Comparison of ENCODE assay signal across 8 mouse cellular contexts in the genomic region with DNA sequence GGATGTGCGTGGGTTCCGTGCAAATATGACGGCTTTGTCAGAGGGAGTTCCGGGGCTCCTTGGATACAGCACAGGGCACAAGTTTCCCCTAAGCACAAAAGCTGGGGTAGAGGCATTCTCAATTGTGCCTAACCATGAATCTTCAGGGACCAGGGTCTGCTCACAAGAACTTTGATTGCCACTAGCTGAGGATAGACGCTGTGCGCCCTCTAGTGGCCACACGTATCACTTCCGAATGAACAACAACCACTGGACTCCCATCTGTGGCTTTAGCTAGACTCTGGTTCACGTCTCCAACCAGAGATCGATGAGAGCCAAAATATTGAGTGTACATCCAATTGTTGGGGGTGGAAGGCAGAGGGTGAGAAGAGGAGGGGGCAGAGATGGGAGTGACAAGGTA. TPM values are rescaled to one million over a fixed set of nuclear protein-coding genes. Genes with fewer than 3 reads are reported as not detected.
A peak's percentile ranks its signal among the peaks of the same experiment; 100 is the strongest.
DNase-seq lines count a peak whose midpoint lies in the region; ATAC-seq and TF ChIP-seq lines count a peak whose summit lies in the region.

No protein-coding gene starts in this region.

- no peak overlapping the region for H3K27ac ChIP-seq in intestine, embryonic 14.5 days (ENCODE audit: low read depth)
- H3K27ac ChIP-seq in intestine, embryonic 15.5 days, result no peak overlapping the region
- no peak overlapping the region for H3K27ac ChIP-seq in heart, postnatal 0 days (ENCODE audit: low read depth)
- no peak overlapping the region for H3K27ac ChIP-seq in midbrain, postnatal 0 days (ENCODE audit: low read depth, low read length)

- no peak overlapping the region for H3K4me2 ChIP-seq in intestine, embryonic 14.5 days (ENCODE audit: low read length)
- no peak overlapping the region for H3K4me2 ChIP-seq in intestine, embryonic 15.5 days (replicated peaks)
- no peak overlapping the region for H3K4me2 ChIP-seq in heart, postnatal 0 days (ENCODE audit: low read depth, low read length)
- no peak overlapping the region for H3K4me2 ChIP-seq in midbrain, postnatal 0 days (ENCODE audit: low read depth, low read length, poor library complexity, severe bottlenecking)

- DNase-seq in intestine, embryonic 14.5 days (ENCODE audit: low spot score), result peak; percentile 91
- peak; percentile 74 to 79 for DNase-seq in adrenal gland, adult 18-20 months (ENCODE audit: low spot score in 2 of 2)
- DNase-seq in embryo, embryonic 9.5 days (ENCODE audit: extremely low spot score), result peak; percentile 70
- peak; percentile 62 for DNase-seq in heart, postnatal 0 days (ENCODE audit: low spot score)
- DNase-seq in layer of hippocampus, postnatal 36 days, result peak; percentile 63 to 69
- peak; percentile 91 for DNase-seq in midbrain, postnatal 0 days (ENCODE audit: low spot score)
- DNase-seq in spleen, postnatal 36 days (ENCODE audit: low spot score in 2 of 2), result peak; percentile 55 to 63

- no peak for ATAC-seq in intestine, embryonic 14.5 days (replicated peaks; ENCODE audit: low FRiP score, low TSS enrichment, low read depth)
- no peak for ATAC-seq in intestine, embryonic 15.5 days
- ATAC-seq in heart, postnatal 0 days (ENCODE audit: insufficient read depth, low read depth), result no peak
- ATAC-seq in midbrain, postnatal 0 days (ENCODE audit: low FRiP score), result no peak

- TF ChIP-seq EP300 in heart, postnatal 0 days (IDR thresholded peaks at IDR 0.05; ENCODE audit: low read depth), result no peak

- 0 out of 2 replicates have a peak, but pooled peaks cover 3% of the 10 kb centered on the region for H3K4me1 ChIP-seq in intestine, embryonic 14.5 days (replicated peaks; ENCODE audit: control insufficient read depth, insufficient read depth, low read length)
- peaks cover 8% of the 10 kb centered on the region for H3K4me1 ChIP-seq in intestine, embryonic 15.5 days (replicated peaks)
- 0 out of 2 replicates have a peak, but pooled peaks cover 3% of the 10 kb centered on the region for H3K4me1 ChIP-seq in heart, postnatal 0 days (ENCODE audit: control insufficient read depth, insufficient read depth)
- no peaks in the 10 kb centered on the region for H3K4me1 ChIP-seq in midbrain, postnatal 0 days (ENCODE audit: insufficient read depth, low read length)

- no peaks in the 10 kb centered on the region for H3K27me3 ChIP-seq in intestine, embryonic 14.5 days (replicated peaks; ENCODE audit: control insufficient read depth, insufficient read depth, low read length)
- H3K27me3 ChIP-seq in intestine, embryonic 15.5 days (replicated peaks), result no peaks in the 10 kb centered on the region
- H3K27me3 ChIP-seq in heart, postnatal 0 days (ENCODE audit: control insufficient read depth, insufficient read depth, low read length), result no peaks in the 10 kb centered on the region
- no peaks in the 10 kb centered on the region for H3K27me3 ChIP-seq in midbrain, postnatal 0 days (ENCODE audit: insufficient read depth, low read length)

- H3K9me3 ChIP-seq in intestine, embryonic 14.5 days (ENCODE audit: control insufficient read depth, low read length), result no peaks in the 10 kb centered on the region
- no peaks in the 10 kb centered on the region for H3K9me3 ChIP-seq in intestine, embryonic 15.5 days
- H3K9me3 ChIP-seq in heart, postnatal 0 days (replicated peaks; ENCODE audit: control insufficient read depth, low read length), result no peaks in the 10 kb centered on the region
- H3K9me3 ChIP-seq in midbrain, postnatal 0 days (ENCODE audit: low read length), result no peaks in the 10 kb centered on the region

- no peaks in the 10 kb centered on the region for H3K36me3 ChIP-seq in intestine, embryonic 14.5 days (ENCODE audit: control insufficient read depth, insufficient read depth, low read length)
- no peaks in the 10 kb centered on the region for H3K36me3 ChIP-seq in intestine, embryonic 15.5 days
- H3K36me3 ChIP-seq in heart, postnatal 0 days (replicated peaks; ENCODE audit: control insufficient read depth, insufficient read depth, low read length), result no peaks in the 10 kb centered on the region
- no peaks in the 10 kb centered on the region for H3K36me3 ChIP-seq in midbrain, postnatal 0 days (ENCODE audit: insufficient read depth, low read length)

- H3K4me3 ChIP-seq in intestine, embryonic 14.5 days (ENCODE audit: low read depth, low read length), result no peak overlapping the region
- H3K4me3 ChIP-seq in intestine, embryonic 15.5 days (replicated peaks), result no peak overlapping the region
- H3K4me3 ChIP-seq in heart, postnatal 0 days (ENCODE audit: low read depth, low read length), result no peak overlapping the region
- H3K4me3 ChIP-seq in midbrain, postnatal 0 days (ENCODE audit: low read depth, low read length), result no peak overlapping the region

- H3K9ac ChIP-seq in intestine, embryonic 14.5 days (ENCODE audit: low read length), result no peak overlapping the region
- H3K9ac ChIP-seq in intestine, embryonic 15.5 days, result no peak overlapping the region
- no peak overlapping the region for H3K9ac ChIP-seq in heart, postnatal 0 days (replicated peaks; ENCODE audit: low read depth, low read length)
- H3K9ac ChIP-seq in midbrain, postnatal 0 days (replicated peaks; ENCODE audit: low read length, poor library complexity, severe bottlenecking), result no peak overlapping the region

- 33% methylated on average over 10 of the region's 10 CpGs for WGBS in intestine, embryonic 14.5 days
- WGBS in intestine, embryonic 15.5 days, result 30% methylated on average over 10 of the region's 10 CpGs
- WGBS in heart, postnatal 0 days, result 28% methylated on average over 10 of the region's 10 CpGs
- WGBS in midbrain, postnatal 0 days, result 31% methylated on average over 10 of the region's 10 CpGs

- TF ChIP-seq CTCF in heart, postnatal 0 days (IDR thresholded peaks at IDR 0.05; ENCODE audit: low read depth), result peak; percentile 94
- peak; percentile 97 for TF ChIP-seq CTCF in midbrain, postnatal 0 days (IDR thresholded peaks at IDR 0.05)

RNA-seq across cellular contexts. Expression of a gene that starts 18.1 kb away (rescaled TPM):
- polyA plus RNA-seq in intestine, embryonic 14.5 days (2014; fragmentation: Nextera tagmentation; extraction: Ambion mirVana), result 19.8 and 26.4 TPM in 2 replicates
- polyA plus RNA-seq in intestine, embryonic 15.5 days (2015; fragmentation: Nextera tagmentation; extraction: Ambion mirVana), result 17.9 and 18.1 TPM in 2 replicates
- 10 to 100 TPM; 35.3 to 48.3 TPM for total RNA-seq in adrenal gland, adult 18-20 months (2021)
- 24.7 and 27.1 TPM in 2 replicates for total RNA-seq in heart, postnatal 0 days (2014; rRNA removed; ENCODE audit: low replicate concordance)
- 5.8 and 7.1 TPM in 2 replicates for polyA plus RNA-seq in heart, postnatal 0 days (2015; fragmentation: Nextera tagmentation; extraction: Ambion mirVana)
- total RNA-seq in layer of hippocampus, postnatal 36 days (2021), result 10 to 100 TPM; 60.2 to 70.4 TPM
- total RNA-seq in midbrain, postnatal 0 days (2014; rRNA removed), result 111 and 115 TPM in 2 replicates
- 64.5 and 65.2 TPM in 2 replicates for polyA plus RNA-seq in midbrain, postnatal 0 days (2015; fragmentation: Nextera tagmentation; extraction: Ambion mirVana)

RNA-seq across cellular contexts. Expression of a gene that starts 19.1 kb away (rescaled TPM):
- not detected in 2 replicates for polyA plus RNA-seq in intestine, embryonic 14.5 days (2014; fragmentation: Nextera tagmentation; extraction: Ambion mirVana)
- polyA plus RNA-seq in intestine, embryonic 15.5 days (2015; fragmentation: Nextera tagmentation; extraction: Ambion mirVana), result 0.21 and 0.33 TPM in 2 replicates
- total RNA-seq in adrenal gland, adult 18-20 months (2021), result not detected
- total RNA-seq in heart, postnatal 0 days (2014; rRNA removed; ENCODE audit: low replicate concordance), result not detected in 2 replicates
- not detected in 2 replicates for polyA plus RNA-seq in heart, postnatal 0 days (2015; fragmentation: Nextera tagmentation; extraction: Ambion mirVana)
- not detected for total RNA-seq in layer of hippocampus, postnatal 36 days (2021)
- 0.19 TPM in 1 of 2 replicates, not detected in the other for total RNA-seq in midbrain, postnatal 0 days (2014; rRNA removed)
- polyA plus RNA-seq in midbrain, postnatal 0 days (2015; fragmentation: Nextera tagmentation; extraction: Ambion mirVana), result 0.17 and 0.22 TPM in 2 replicates

RNA-seq across cellular contexts. Expression of a gene that starts 23.9 kb away (rescaled TPM):
- polyA plus RNA-seq in intestine, embryonic 14.5 days (2014; fragmentation: Nextera tagmentation; extraction: Ambion mirVana), result 36.6 and 41.1 TPM in 2 replicates
- 32.4 and 34.1 TPM in 2 replicates for polyA plus RNA-seq in intestine, embryonic 15.5 days (2015; fragmentation: Nextera tagmentation; extraction: Ambion mirVana)
- 10 to 100 TPM; 44.8 to 48.9 TPM for total RNA-seq in adrenal gland, adult 18-20 months (2021)
- 23.0 and 27.9 TPM in 2 replicates for total RNA-seq in heart, postnatal 0 days (2014; rRNA removed; ENCODE audit: low replicate concordance)
- 10.6 and 17.9 TPM in 2 replicates for polyA plus RNA-seq in heart, postnatal 0 days (2015; fragmentation: Nextera tagmentation; extraction: Ambion mirVana)
- 10 to 100 TPM; 55.5 to 73.5 TPM for total RNA-seq in layer of hippocampus, postnatal 36 days (2021)
- total RNA-seq in midbrain, postnatal 0 days (2014; rRNA removed), result 37.1 and 51.6 TPM in 2 replicates
- polyA plus RNA-seq in midbrain, postnatal 0 days (2015; fragmentation: Nextera tagmentation; extraction: Ambion mirVana), result 22.4 and 24.8 TPM in 2 replicates
